In genomic region chr7:25068724-25069123, GRCm38 (mm10) we compare ENCODE assay signal across 11 mouse cellular contexts. TPM values are rescaled to one million over a fixed set of nuclear protein-coding genes. Genes with fewer than 3 reads are reported as not detected.
A peak's percentile ranks its signal among the peaks of the same experiment; 100 is the strongest.
DNase-seq lines count a peak whose midpoint lies in the region; ATAC-seq and TF ChIP-seq lines count a peak whose summit lies in the region.
"Had no signal": no experiment of that assay in that cellular context is flagged by ENCODE, and none has a peak within 500 bp of the region (broad histone marks: within the 10 kb centered on the region; RNA-seq: fewer than 3 reads in every experiment).

No protein-coding gene starts in this region.

- no peak overlapping the region for H3K9ac ChIP-seq in forebrain, embryonic 13.5 days
- 0 out of 2 replicates have a peak overlapping the region, but pooled peaks have one; percentile 29 for H3K9ac ChIP-seq in midbrain, postnatal 0 days (replicated peaks; ENCODE audit: low read length, poor library complexity, severe bottlenecking)
- H3K9ac ChIP-seq: liver, embryonic 15.5 days had no signal

- no peak for TF ChIP-seq CTCF in cortical plate, adult 2 months (IDR thresholded peaks at IDR 0.05; ENCODE audit: extremely low read depth, insufficient read depth, low read length)
- TF ChIP-seq CTCF in midbrain, postnatal 0 days (IDR thresholded peaks at IDR 0.05) = no peak

- DNase-seq in layer of hippocampus, postnatal 36 days = peak; percentile 62 to 64
- DNase-seq in midbrain, postnatal 0 days (ENCODE audit: low spot score) = peak; percentile 83
- DNase-seq in adrenal gland, postnatal 4 days (ENCODE audit: low spot score in 2 of 2) = no peak
- no peak for DNase-seq in cerebellum, adult 11 months
- DNase-seq in ovary, postnatal 10 days (ENCODE audit: low spot score) = no peak
- DNase-seq in adrenal gland, postnatal 36 days = no peak
- DNase-seq: thymus, adult 18-20 months had no signal

- WGBS in forebrain, embryonic 13.5 days = 0% methylated on average over 2 of the region's 2 CpGs
- WGBS in midbrain, postnatal 0 days = 12% methylated on average over 2 of the region's 2 CpGs

- no peaks in the 10 kb centered on the region for H3K9me3 ChIP-seq in forebrain, embryonic 13.5 days (replicated peaks)
- no peaks in the 10 kb centered on the region for H3K9me3 ChIP-seq in midbrain, postnatal 0 days (ENCODE audit: low read length)
- H3K9me3 ChIP-seq: liver, embryonic 15.5 days had no signal

- peak overlapping the region; percentile 29 for H3K4me2 ChIP-seq in forebrain, embryonic 13.5 days
- peak overlapping the region; percentile 91 for H3K4me2 ChIP-seq in midbrain, postnatal 0 days (ENCODE audit: low read depth, low read length, poor library complexity, severe bottlenecking)
- H3K4me2 ChIP-seq: liver, embryonic 15.5 days had no signal

- H3K27me3 ChIP-seq in forebrain, embryonic 13.5 days = no peaks in the 10 kb centered on the region
- H3K27me3 ChIP-seq in midbrain, postnatal 0 days (ENCODE audit: insufficient read depth, low read length) = no peaks in the 10 kb centered on the region

- H3K4me3 ChIP-seq in cortical plate, adult 2 months (ENCODE audit: insufficient read depth, low read length) = peak overlapping the region; percentile 3; the same call in 1 of the 2 replicates
- H3K4me3 ChIP-seq in forebrain, embryonic 13.5 days = peak overlapping the region; percentile 17
- H3K4me3 ChIP-seq in midbrain, postnatal 0 days (ENCODE audit: low read depth, low read length) = no peak overlapping the region; the same call in 1 of the 2 replicates
- H3K4me3 ChIP-seq: liver, embryonic 15.5 days; myocyte had no signal

- peaks cover 48% of the 10 kb centered on the region for H3K36me3 ChIP-seq in forebrain, embryonic 13.5 days (ENCODE audit: poor library complexity, severe bottlenecking)
- H3K36me3 ChIP-seq in midbrain, postnatal 0 days (ENCODE audit: insufficient read depth, low read length) = peaks cover 35% of the 10 kb centered on the region
- H3K36me3 ChIP-seq: liver, embryonic 15.5 days had no signal

- TF ChIP-seq POLR2A in cortical plate, adult 2 months (IDR thresholded peaks at IDR 0.05; ENCODE audit: extremely low read depth, insufficient read depth, low read length) = no peak

- ATAC-seq in forebrain, embryonic 13.5 days = peak; percentile 59
- ATAC-seq in midbrain, postnatal 0 days (ENCODE audit: low FRiP score) = peak; percentile 15; the same call in 1 of the 2 replicates

- H3K4me1 ChIP-seq in cortical plate, adult 2 months (ENCODE audit: control insufficient read depth, insufficient read depth, low read length) = peaks cover 4% of the 10 kb centered on the region; the same call in 1 of the 2 replicates
- peaks cover 49% of the 10 kb centered on the region for H3K4me1 ChIP-seq in forebrain, embryonic 13.5 days
- H3K4me1 ChIP-seq in midbrain, postnatal 0 days (ENCODE audit: insufficient read depth, low read length) = peaks cover 22% of the 10 kb centered on the region

- H3K27ac ChIP-seq in cortical plate, adult 2 months (ENCODE audit: insufficient read depth, low read length) = no peak overlapping the region
- H3K27ac ChIP-seq in forebrain, embryonic 13.5 days = peak overlapping the region; percentile 59
- H3K27ac ChIP-seq in midbrain, postnatal 0 days (ENCODE audit: low read depth, low read length) = 0 out of 2 replicates have a peak overlapping the region, but pooled peaks have one; percentile 38
- H3K27ac ChIP-seq: liver, embryonic 15.5 days had no signal

RNA-seq across cellular contexts. Expression of gene Grik5, which starts 3.4 kb away (rescaled TPM):
- 191 and 201 TPM in 2 replicates for polyA plus RNA-seq in cortical plate, adult 2 months (2012; rRNA removed)
- 12.8 and 14.7 TPM in 2 replicates for polyA plus RNA-seq in forebrain, embryonic 13.5 days (2015; fragmentation: Nextera tagmentation; extraction: Ambion mirVana)
- total RNA-seq in layer of hippocampus, postnatal 36 days (2021) = 100 to 1,000 TPM; 234 to 242 TPM
- 153 and 161 TPM in 2 replicates for total RNA-seq in midbrain, postnatal 0 days (2014; rRNA removed)
- polyA plus RNA-seq in midbrain, postnatal 0 days (2015; fragmentation: Nextera tagmentation; extraction: Ambion mirVana) = 15.7 and 18.6 TPM in 2 replicates
- total RNA-seq in adrenal gland, postnatal 4 days (2021) = 10 to 100 TPM; 38.1 to 45.1 TPM
- total RNA-seq in adrenal gland, postnatal 36 days (2021) = 10 to 100 TPM; 13.4 to 16.9 TPM

RNA-seq across cellular contexts. Expression of gene Zfp574, which starts 3.6 kb away (rescaled TPM):
- polyA plus RNA-seq in cortical plate, adult 2 months (2012; rRNA removed) = 36.6 and 39.2 TPM in 2 replicates
- 33.5 and 38.1 TPM in 2 replicates for polyA plus RNA-seq in forebrain, embryonic 13.5 days (2015; fragmentation: Nextera tagmentation; extraction: Ambion mirVana)
- total RNA-seq in layer of hippocampus, postnatal 36 days (2021) = 10 to 100 TPM; 28.4 to 30.0 TPM
- 37.4 and 38.0 TPM in 2 replicates for total RNA-seq in midbrain, postnatal 0 days (2014; rRNA removed)
- polyA plus RNA-seq in midbrain, postnatal 0 days (2015; fragmentation: Nextera tagmentation; extraction: Ambion mirVana) = 30.9 and 31.9 TPM in 2 replicates
- 10 to 100 TPM; 22.3 to 24.4 TPM for total RNA-seq in adrenal gland, postnatal 4 days (2021)
- total RNA-seq in adrenal gland, postnatal 36 days (2021) = 10 to 100 TPM; 20.6 to 20.9 TPM

Comparison
In these comparisons a context has a peak if more than half of its experiments do, and no peak if none do; other contexts are left out.
1. DNase-seq: peak in layer of hippocampus, postnatal 36 days (2 of 2) and midbrain, postnatal 0 days (single experiment); none in adrenal gland, postnatal 4 days (0 of 2), cerebellum, adult 11 months (single experiment), ovary, postnatal 10 days (single experiment) and adrenal gland, postnatal 36 days (0 of 2).